Mouse (Mus musculus) neural tube, embryonic 14.5 days (tissue): ENCODE measurements around the gene Thumpd1. TPM values are rescaled to one million over a fixed set of nuclear protein-coding genes. Genes with fewer than 3 reads are reported as not detected.

ENCODE experiments used
- ATAC-seq: fragments of 200-750 bp; cut with Nextera tagmentation; 2 replicates; pipeline ENCODE4 v1.8.0; 2017; ENCODE audit warnings: low read depth, mild to moderate bottlenecking, moderate TSS enrichment, moderate library complexity
- H3K27ac ChIP-seq: fragments of 300-500 bp; sonication (generic); 2 replicates; pipeline ENCODE4 v1.5.1; 2014; ENCODE audit warnings: low read depth, mild to moderate bottlenecking, control low read depth, low read length, moderate library complexity, mixed read lengths
- H3K27me3 ChIP-seq: fragments of 300-500 bp; sonication (generic); 2 replicates; pipeline ENCODE4 v1.6.1; 2014; ENCODE audit warnings: low read length; ENCODE audit not compliant: control insufficient read depth, insufficient read depth
- H3K36me3 ChIP-seq: fragments of 300-500 bp; sonication (generic); 2 replicates; pipeline ENCODE4 v1.6.1; 2014; ENCODE audit warnings: low read length, mixed read lengths; ENCODE audit not compliant: control insufficient read depth, insufficient read depth
- H3K4me1 ChIP-seq: fragments of 300-500 bp; sonication (generic); 2 replicates; pipeline ENCODE4 v1.6.1; 2014; ENCODE audit warnings: low read length; ENCODE audit not compliant: control insufficient read depth, insufficient read depth
- H3K4me2 ChIP-seq: fragments of 300-500 bp; sonication (generic); 2 replicates; pipeline ENCODE4 v1.6.1; 2014; ENCODE audit warnings: mild to moderate bottlenecking, low read depth, low read length, control low read depth
- H3K4me3 ChIP-seq: fragments of 300-500 bp; sonication (generic); 2 replicates; pipeline ENCODE4 v1.5.1; 2014; ENCODE audit warnings: low read depth, low read length, control low read depth, mixed read lengths
- H3K9ac ChIP-seq: fragments of 300-500 bp; sonication (generic); replicated peaks from 2 replicates; pipeline ENCODE4 v1.6.1; 2014; ENCODE audit warnings: low read depth, mild to moderate bottlenecking, control low read depth, low read length, mixed read lengths
- H3K9me3 ChIP-seq: fragments of 300-500 bp; sonication (generic); 2 replicates; pipeline ENCODE4 v1.6.1; 2016; ENCODE audit warnings: low read length; ENCODE audit not compliant: control insufficient read depth
- WGBS: fragments of 180-500 bp; shearing (Covaris S2); extraction: QIAGEN DNeasy Blood & Tissue Kit; methylation state at CpG from one replicate; pipeline ENCODE4 v1.1.7; 2014; 5-methylcytosine and 5-hydroxymethylcytosine counted together
- polyA plus RNA-seq: library from polyadenylated mRNA; unstranded; fragments of >200 nt; fragmentation: Nextera tagmentation; extraction: Ambion mirVana; gene quantifications from 2 replicates; pipeline ENCODE4 v1.2.1, GENCODE M21; 2014

Gene Thumpd1
- polyA plus RNA-seq, 1 experiment from 2014 or later, result 67.8 TPM

- WGBS, result 82% methylated on average over 4 of the region's 4 CpGs
- Histone ChIP-seq H3K27ac (no peak overlapping the region), H3K27me3 (no peaks in the 10 kb centered on the region), H3K9ac (no peak overlapping the region), H3K4me2 (no peak overlapping the region), H3K9me3 (no peaks in the 10 kb centered on the region), H3K4me3 (no peak overlapping the region), H3K4me1 (no peaks in the 10 kb centered on the region), H3K36me3 (no peaks in the 10 kb centered on the region)
- no peak for ATAC-seq
These were observed 28.3 kb downstream of the Thumpd1 start for GRCm38 (mm10) chr7:119692302-119692701.

DNA sequence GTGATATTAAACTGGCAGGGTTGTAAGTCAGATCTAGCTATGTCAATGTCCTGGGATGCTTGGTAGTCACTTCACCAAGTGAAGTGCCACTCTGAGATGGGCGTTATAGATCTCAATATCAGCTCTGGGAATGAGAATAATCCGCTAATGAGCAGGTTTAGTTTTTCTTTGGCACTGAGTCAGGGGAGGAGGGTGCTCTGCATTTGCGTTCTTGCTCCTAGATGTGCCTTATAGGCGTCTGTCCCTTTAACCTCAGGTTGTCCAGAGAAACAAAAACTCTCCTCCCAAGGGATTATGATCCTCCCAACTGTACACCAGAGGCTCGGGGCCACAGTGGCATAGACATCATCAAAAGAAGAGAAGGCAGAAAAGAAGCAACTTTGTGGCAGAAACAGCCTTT, 30.9 kb downstream of the Thumpd1 start, which contains the start of gene Acsm4:
Gene Acsm4 (plus strand): TSS at position 301 of the 400 bp plus-strand sequence.
- H3K4me1 ChIP-seq, result no peaks in the 10 kb centered on the region
- H3K36me3 ChIP-seq, result no peaks in the 10 kb centered on the region
- H3K9me3 ChIP-seq, result no peaks in the 10 kb centered on the region
- H3K9ac ChIP-seq, result no peak within 1 kb of the TSS
- no peak for ATAC-seq
- H3K4me3 ChIP-seq, result no peak within 1 kb of the TSS
- no peaks in the 10 kb centered on the region for H3K27me3 ChIP-seq
- H3K27ac ChIP-seq, result no peak within 1 kb of the TSS
- WGBS, result 84% methylated on average over 5 of the region's 5 CpGs
- H3K4me2 ChIP-seq, result no peak within 1 kb of the TSS

- Histone ChIP-seq H3K4me2 (no peak overlapping the region), H3K4me3 (no peak overlapping the region), H3K9me3 (no peaks in the 10 kb centered on the region), H3K4me1 (no peaks in the 10 kb centered on the region), H3K36me3 (no peaks in the 10 kb centered on the region), H3K27me3 (no peaks in the 10 kb centered on the region), H3K9ac (no peak overlapping the region), H3K27ac (no peak overlapping the region)
- ATAC-seq, result no peak
- 71% methylated on average over 4 of the region's 4 CpGs for WGBS
These were observed 37.9 kb downstream of the Thumpd1 start for GRCm38 (mm10) chr7:119682699-119683098.

- no peak overlapping the region for H3K4me2 ChIP-seq
- 78% methylated on average over 8 of the region's 8 CpGs for WGBS
- H3K4me3 ChIP-seq, result no peak overlapping the region
- H3K27ac ChIP-seq, result no peak overlapping the region
- H3K27me3 ChIP-seq, result no peaks in the 10 kb centered on the region
- no peak for ATAC-seq
- H3K9me3 ChIP-seq, result no peaks in the 10 kb centered on the region
- no peaks in the 10 kb centered on the region for H3K4me1 ChIP-seq
- H3K36me3 ChIP-seq, result no peaks in the 10 kb centered on the region
- no peak overlapping the region for H3K9ac ChIP-seq
These were observed 40.5 kb downstream of the Thumpd1 start for GRCm38 (mm10) chr7:119680107-119680506.

- Histone ChIP-seq H3K9me3 (no peaks in the 10 kb centered on the region), H3K27ac (no peak overlapping the region), H3K4me3 (no peak overlapping the region), H3K4me1 (no peaks in the 10 kb centered on the region), H3K27me3 (no peaks in the 10 kb centered on the region), H3K9ac (no peak overlapping the region), H3K4me2 (no peak overlapping the region), H3K36me3 (no peaks in the 10 kb centered on the region)
- peak; percentile 79 for ATAC-seq
- WGBS, result 20% methylated on average over 6 of the region's 6 CpGs
These were observed 47.1 kb downstream of the Thumpd1 start for GRCm38 (mm10) chr7:119673465-119673864.

DNA sequence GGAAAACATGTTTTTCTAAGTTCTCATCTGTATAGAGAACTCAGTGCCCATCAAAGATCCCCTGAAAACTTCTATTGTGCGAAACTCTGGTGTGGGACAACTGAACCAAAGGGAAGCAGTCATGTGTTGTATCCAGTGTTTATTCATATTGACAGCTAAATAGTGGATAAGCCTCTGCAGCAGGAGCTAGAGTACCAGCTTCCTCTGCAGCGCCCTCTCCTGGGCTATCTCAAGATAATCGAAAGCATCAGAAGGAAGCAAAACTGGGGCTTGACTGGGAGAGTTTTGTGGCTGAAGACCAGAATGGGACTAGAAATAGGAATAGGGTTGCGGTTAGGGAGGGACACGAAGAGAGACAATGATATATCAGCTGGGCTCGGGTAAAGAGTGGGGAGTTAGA, 49.7 kb downstream of the Thumpd1 start:
- Histone ChIP-seq H3K36me3 (no peaks in the 10 kb centered on the region), H3K27ac (no peak overlapping the region), H3K27me3 (no peaks in the 10 kb centered on the region), H3K9ac (no peak overlapping the region), H3K4me3 (no peak overlapping the region), H3K4me1 (no peaks in the 10 kb centered on the region), H3K4me2 (no peak overlapping the region), H3K9me3 (no peaks in the 10 kb centered on the region)
- WGBS, result 46% methylated on average over 6 of the region's 6 CpGs
- ATAC-seq, result no peak

- no peak overlapping the region for H3K9ac ChIP-seq
- WGBS, result 78% methylated on average over 5 of the region's 5 CpGs
- no peak overlapping the region for H3K27ac ChIP-seq
- no peak overlapping the region for H3K4me3 ChIP-seq
- H3K27me3 ChIP-seq, result no peaks in the 10 kb centered on the region
- H3K9me3 ChIP-seq, result no peaks in the 10 kb centered on the region
- H3K36me3 ChIP-seq, result no peaks in the 10 kb centered on the region
- H3K4me2 ChIP-seq, result no peak overlapping the region
- H3K4me1 ChIP-seq, result no peaks in the 10 kb centered on the region
- no peak for ATAC-seq
These were observed 50.2 kb downstream of the Thumpd1 start for GRCm38 (mm10) chr7:119670395-119670794.

DNA sequence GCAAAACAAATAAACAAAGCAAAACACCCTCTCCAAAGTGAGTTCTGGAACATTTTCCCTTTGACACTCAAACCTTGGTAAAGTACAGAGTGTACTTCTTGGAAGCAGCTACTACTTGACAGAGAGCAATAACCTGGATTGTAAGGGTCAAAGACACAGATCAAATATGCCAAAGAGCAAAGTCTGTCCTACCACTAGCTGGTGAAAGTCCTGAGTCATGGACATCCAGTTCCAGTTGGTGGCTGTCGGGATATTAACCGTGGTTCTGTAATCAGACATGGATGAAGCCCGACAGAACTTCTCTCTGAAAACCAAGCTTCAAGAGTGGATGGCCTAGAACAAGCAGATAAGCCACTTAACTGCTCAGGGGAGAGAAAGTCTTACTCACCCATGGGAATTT, 52.7 kb downstream of the Thumpd1 start:
- Histone ChIP-seq H3K9me3 (no peaks in the 10 kb centered on the region), H3K9ac (no peak overlapping the region), H3K27ac (no peak overlapping the region), H3K4me2 (no peak overlapping the region), H3K36me3 (no peaks in the 10 kb centered on the region), H3K4me3 (no peak overlapping the region), H3K4me1 (no peaks in the 10 kb centered on the region), H3K27me3 (no peaks in the 10 kb centered on the region)
- no peak for ATAC-seq
- WGBS, result 89% methylated on average over 3 of the region's 3 CpGs
